Mouse (Mus musculus) gastrocnemius, adult 18-20 months (tissue): Measurements from ENCODE around the gene Eya3. TPM values are rescaled to one million over a fixed set of nuclear protein-coding genes. Genes with fewer than 3 reads are reported as not detected.
A peak's percentile ranks its signal among the peaks of the same experiment; 100 is the strongest.
"Not testable (repeated sequence)": the region's sequence is repeated elsewhere in the genome, so short reads cannot be mapped to it uniquely, and the experiment has no call there.

Experiments used
- DNase-seq: peaks from one replicate; pipeline ENCODE4 v3.0.0; 2021; ENCODE audit warnings: low spot score
- total RNA-seq, 2 experiments: library from RNA; stranded (reverse); gene quantifications; 2 replicates each; pipeline ENCODE4 v1.2.3; 2021

Gene Eya3
- total RNA-seq, 2 experiments from 2014 or later, result 11.7 to 13.4 TPM

GRCm38 (mm10) chr4:132737154-132737553 lies 98.4 kb downstream of the Eya3 start:
- not testable (repeated sequence) for DNase-seq

- DNase-seq, result no peak
Observed at GRCm38 (mm10) chr4:132741491-132741890, 102.7 kb downstream of the Eya3 start.

- peak; percentile 38 for DNase-seq
Observed at GRCm38 (mm10) chr4:132743992-132744911, 105.5 kb downstream of the Eya3 start.

GRCm38 (mm10) chr4:132746911-132747517 lies 108.2 kb downstream of the Eya3 start:
- DNase-seq, result no peak

GRCm38 (mm10) chr4:132747664-132748259 lies 109.0 kb downstream of the Eya3 start:
- peak; percentile 31 for DNase-seq

GRCm38 (mm10) chr4:132748778-132749177 lies 110.0 kb downstream of the Eya3 start:
- no peak for DNase-seq

GRCm38 (mm10) chr4:132749258-132749982 lies 110.6 kb downstream of the Eya3 start:
- DNase-seq, result no peak

GRCm38 (mm10) chr4:132752992-132753391 lies 114.2 kb downstream of the Eya3 start:
- no peak for DNase-seq

GRCm38 (mm10) chr4:132756974-132757373 lies 118.2 kb downstream of the Eya3 start, which contains the start of gene Smpdl3b:
Gene Smpdl3b, minus strand, starts transcription at chr4:132757252.
- DNase-seq, result peak; percentile 77

- DNase-seq, result no peak
Observed at GRCm38 (mm10) chr4:132757633-132758351, 119.0 kb downstream of the Eya3 start.

GRCm38 (mm10) chr4:132760296-132760695 lies 121.5 kb downstream of the Eya3 start:
- DNase-seq, result no peak

GRCm38 (mm10) chr4:132762602-132763001 lies 123.8 kb downstream of the Eya3 start:
- DNase-seq, result no peak

- DNase-seq, result not testable (repeated sequence)
Observed at GRCm38 (mm10) chr4:132763125-132763524, 124.3 kb downstream of the Eya3 start.

GRCm38 (mm10) chr4:132767914-132768876 lies 129.4 kb downstream of the Eya3 start, which contains the start of gene Rpa2:
Gene Rpa2, plus strand, starts transcription at chr4:132768332.
- peak; percentile 99 for DNase-seq

GRCm38 (mm10) chr4:132771776-132772175 lies 133.0 kb downstream of the Eya3 start:
- DNase-seq, result no peak
